Mouse (Mus musculus) large intestine, adult 2 months (tissue): ENCODE measurements around the gene Mvb12b. TPM values are rescaled to one million over a fixed set of nuclear protein-coding genes. Genes with fewer than 3 reads are reported as not detected.

Source experiments
- DNase-seq: peaks from one replicate; pipeline ENCODE4 v3.0.0-alpha.2; 2012; ENCODE audit warnings: low read depth, low spot score
- WGBS: fragments of 180-500 bp; shearing (Covaris S2); methylation state at CpG from one replicate; pipeline ENCODE4 v1.1.7; 2018; 5-methylcytosine and 5-hydroxymethylcytosine counted together
- polyA plus RNA-seq: library from polyadenylated mRNA; depleted of rRNA; stranded (reverse); fragments of >200 nt; gene quantifications from 2 replicates; pipeline ENCODE4 v1.2.3, GENCODE M21; 2012

Mvb12b gene
- polyA plus RNA-seq, 1 experiment, result 7.9 TPM

DNA sequence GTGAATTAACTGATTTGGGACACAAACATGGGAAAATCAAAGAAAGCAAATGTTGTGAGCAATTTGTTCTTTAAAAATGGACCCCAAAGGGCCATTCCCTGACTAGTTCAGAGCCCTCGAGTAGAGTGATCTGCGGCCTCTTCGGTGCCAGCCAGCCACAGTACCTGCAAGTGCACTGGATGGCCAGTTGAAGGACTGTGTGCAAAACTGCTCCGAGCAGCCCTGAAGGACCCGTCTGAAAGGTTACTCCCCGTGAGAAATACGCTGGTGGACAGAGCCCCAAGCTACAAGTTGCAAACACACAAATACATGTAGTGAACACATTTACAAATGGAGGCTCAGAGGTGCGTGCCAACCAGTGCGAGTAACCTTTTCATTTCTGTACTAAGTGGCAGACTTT, 98.0 kb downstream of the Mvb12b start:
- DNase-seq, result no peak
- WGBS, result 73% methylated on average over 9 of the region's 9 CpGs

DNA sequence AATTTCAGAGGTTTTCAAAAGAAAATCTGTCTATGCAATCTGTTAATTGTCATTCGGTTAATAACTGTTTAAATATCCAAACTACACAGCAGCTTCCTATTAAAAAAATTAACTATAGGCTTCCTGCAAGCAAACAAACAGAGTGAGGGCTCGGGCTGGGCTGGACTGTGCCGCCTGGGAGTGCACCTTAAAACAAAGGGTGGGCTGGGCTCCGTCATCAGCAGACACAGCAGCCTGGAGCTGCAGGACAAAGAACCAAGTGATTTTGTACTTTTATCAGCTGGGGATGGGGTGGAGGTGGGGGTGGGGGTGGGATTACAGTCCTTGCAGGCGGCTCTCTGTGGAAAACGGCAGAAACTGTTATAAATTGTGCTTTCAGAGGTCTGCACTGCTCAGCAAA, 98.5 kb downstream of the Mvb12b start:
- DNase-seq, result no peak

DNA sequence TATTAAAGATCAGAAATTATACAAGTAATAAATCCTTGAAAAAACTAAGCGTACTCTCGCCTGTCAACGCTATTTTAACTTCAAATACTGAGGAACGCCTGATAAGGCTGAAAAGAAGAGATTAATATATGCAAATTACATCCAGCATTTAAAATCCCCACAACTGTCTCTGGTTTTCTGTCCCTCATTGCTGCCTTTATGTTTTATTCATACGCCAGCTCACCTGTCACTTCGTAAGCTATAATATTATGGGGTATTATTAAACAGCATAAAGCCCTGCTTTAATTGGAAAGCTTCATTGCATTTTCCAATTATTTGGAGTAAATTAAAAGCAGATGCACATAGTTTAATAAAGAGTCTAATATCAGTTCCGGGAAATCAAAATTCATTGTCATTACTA, 98.9 kb downstream of the Mvb12b start:
- no peak for DNase-seq
- 94% methylated on average over 7 of the region's 7 CpGs for WGBS

More for the DNA sequence above, 98.5 kb downstream of the Mvb12b start:
- 61% methylated on average over 6 of the region's 6 CpGs for WGBS

DNA sequence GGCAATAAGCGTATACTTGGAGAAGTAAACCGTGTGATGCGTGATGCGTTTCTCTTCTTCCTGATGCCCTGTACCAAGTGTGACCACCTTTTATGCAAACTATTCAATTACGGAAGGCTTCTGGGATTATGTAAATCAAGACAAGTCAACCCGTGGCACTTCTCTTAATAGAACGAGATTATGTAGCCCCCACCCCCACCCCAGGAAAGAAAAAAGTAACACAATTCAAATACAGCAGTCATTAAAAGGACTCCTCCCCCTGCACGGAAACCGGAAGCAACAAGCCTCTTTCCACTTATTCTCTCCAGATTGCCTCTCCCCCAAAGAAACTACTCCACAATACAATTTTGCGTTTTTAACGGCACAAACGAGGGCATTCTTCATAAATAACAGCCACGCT, 99.6 kb downstream of the Mvb12b start:
- 79% methylated on average over 13 of the region's 13 CpGs for WGBS
- DNase-seq, result no peak

DNA sequence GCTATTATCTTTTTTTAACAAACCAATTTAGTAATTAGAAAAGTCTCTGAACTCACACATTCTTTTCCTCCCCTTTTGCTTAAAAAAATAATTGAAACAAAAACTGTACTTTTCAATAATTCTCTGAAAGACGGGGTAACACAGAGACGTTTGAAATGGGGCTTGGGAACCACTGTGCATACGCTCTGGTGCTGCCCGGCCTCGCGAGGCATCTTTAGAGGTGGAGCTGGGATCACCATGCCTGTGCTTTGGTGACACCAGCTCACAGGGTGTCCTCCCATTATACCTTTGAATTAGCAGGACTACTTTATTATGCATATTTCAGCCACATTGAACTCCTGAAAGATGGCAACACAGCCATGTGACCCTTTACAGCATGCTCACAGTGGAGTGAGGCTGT, 101.7 kb downstream of the Mvb12b start:
- no peak for DNase-seq
- 91% methylated on average over 6 of the region's 6 CpGs for WGBS

DNA sequence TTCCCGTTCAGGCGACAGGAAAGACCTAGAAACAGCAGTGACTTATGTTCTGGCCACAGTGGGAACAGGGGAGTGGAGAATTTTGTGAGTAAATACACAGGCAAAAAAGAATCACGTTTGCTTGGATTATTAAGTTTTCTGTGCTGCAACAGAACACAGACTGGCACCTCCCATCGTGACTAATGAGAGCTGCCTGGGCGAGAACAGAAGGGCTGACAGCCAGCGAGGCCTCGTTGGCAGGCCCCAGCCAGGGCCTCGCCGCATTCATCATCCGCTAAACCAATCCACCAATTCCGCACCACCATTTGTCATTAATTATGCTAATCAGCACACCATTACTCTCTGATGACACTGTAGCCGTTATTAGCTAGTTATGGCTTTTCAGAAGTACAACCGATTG, 102.2 kb downstream of the Mvb12b start:
- DNase-seq, result no peak
- WGBS, result 87% methylated on average over 13 of the region's 13 CpGs

DNA sequence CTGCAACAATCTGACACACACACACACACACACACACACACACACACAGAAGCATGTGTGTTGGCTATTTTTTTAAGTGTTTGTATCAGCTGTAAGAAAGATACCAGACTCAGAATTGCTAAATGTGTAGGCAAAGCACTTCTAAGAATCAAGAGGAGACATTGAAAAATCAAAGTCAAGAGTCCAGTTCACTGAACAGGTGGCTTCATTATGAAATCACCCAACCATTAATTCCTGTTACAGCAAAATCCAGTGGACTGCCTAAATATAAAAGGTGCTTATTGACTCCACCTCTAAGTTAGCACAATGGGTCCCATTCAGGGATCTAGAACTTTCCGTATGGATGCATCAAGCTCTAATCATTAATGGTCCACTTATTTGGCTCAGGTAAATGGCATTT, 103.0 kb downstream of the Mvb12b start:
- 84% methylated on average over 1 of the region's 1 CpGs for WGBS
- no peak for DNase-seq

DNA sequence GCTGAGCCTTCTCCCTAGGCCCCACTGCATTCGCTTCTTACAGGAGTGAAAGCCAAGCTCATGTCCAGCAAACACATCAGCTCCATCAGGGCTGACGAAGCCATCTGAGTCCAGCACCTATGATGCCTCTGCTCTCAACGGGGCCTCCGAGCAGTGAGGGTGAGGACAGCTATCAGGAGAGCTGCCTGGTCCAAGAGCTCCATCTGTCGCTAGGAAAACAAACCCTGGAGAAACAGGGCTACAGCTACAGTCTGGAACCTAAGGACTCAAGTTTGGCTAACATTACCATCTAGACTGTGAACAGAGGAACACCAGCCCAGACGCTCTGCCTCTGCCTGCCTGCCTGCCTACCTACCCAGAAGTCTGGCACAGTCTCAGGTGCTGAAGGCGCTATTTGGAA, 104.3 kb downstream of the Mvb12b start:
- 82% methylated on average over 7 of the region's 7 CpGs for WGBS
- no peak for DNase-seq

DNA sequence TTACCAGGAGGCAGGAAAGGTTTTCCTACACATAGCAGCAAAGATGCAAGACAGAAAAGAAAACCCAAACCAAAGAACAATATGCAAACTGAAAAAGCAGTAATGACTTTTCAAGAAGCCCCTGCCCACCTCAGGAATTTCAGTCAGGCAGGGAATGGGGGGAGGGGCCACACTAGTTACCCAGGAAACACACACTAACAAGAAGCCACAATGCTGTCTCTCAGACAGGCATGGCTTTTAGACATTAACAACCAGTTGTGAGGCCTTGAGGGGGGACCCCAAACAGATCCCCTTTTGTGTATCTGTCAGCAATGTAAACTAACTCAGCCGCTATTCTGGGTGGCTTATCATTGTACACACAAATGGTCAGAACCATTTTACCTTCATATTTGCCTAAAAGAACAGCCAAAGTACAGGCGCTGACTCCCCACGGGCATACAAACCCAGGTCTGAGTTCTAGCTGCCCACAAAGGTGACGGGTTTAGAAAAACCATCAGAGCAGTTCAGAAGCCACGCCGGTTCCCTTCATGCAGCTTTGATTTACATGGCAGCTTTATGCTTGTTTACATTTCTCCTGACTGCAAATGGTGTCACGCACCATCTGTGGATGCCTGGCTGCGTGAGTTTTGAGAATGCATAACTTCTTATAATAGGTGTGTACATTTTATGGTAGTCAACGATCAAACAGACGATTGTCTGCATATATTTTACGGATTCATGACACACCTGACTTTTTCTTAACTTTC, 105.9 kb downstream of the Mvb12b start:
- 24% methylated on average over 11 of the region's 11 CpGs for WGBS
- no peak for DNase-seq

DNA sequence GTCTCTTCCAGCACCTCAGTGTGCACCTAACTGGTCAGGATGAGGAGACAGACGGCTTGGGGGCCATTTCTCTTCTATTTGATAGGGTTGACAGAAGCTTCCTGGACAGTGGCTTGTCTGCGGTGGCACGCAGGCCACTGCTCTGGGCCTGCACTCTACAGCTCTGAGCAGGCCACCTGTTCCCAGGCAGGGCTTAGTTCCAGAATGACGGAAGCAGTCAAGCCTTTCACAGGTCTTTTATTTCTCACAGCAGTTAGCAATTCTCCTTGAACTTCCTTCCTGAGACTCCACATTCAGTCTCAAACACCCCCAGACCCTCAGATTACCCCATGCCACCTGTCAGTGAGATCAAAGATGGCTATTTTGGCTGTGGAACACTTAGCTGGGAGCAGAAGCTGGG, 109.3 kb downstream of the Mvb12b start:
- WGBS, result 96% methylated on average over 4 of the region's 4 CpGs
- DNase-seq, result no peak

DNA sequence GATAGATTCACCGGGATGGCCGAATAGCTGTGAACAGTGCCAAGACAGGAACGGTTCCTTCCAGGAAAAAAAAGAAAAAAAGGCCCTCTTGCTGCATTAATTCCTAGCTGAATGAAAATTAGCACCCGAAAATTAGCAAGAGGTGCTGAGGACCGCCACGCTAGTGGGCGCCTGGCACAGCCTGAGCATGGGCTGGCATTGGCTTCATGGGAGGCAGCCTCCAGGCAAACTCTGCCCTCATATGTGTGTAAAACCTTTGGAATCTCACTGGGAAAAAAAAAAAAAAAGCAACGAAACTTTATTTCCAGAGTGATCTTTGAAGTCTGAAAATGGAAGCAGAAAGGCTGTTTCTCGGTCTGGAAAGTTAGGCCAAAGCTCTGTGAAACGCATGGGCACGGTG, 110.7 kb downstream of the Mvb12b start:
- DNase-seq, result no peak
- WGBS, result 96% methylated on average over 11 of the region's 11 CpGs

DNA sequence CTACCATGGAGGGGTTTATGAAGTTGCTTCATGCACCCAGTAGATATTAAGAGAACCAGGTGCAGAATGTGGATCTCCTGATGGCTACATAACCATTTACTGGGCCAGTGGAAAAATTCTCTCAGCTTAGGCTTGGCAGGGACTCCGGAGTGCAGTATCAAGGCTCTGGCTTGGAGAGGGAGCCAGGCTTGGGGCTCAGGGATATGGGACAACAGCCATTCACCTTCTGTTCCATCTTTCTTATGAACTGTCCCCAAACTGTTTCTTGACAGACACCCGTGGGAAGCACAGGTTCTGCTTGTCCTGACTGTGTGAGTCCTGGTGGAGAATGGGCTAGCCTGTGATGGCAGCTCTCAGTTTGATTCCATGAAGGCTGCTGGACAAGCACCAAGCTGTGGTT, 112.9 kb downstream of the Mvb12b start:
- no peak for DNase-seq
- 85% methylated on average over 2 of the region's 2 CpGs for WGBS

DNA sequence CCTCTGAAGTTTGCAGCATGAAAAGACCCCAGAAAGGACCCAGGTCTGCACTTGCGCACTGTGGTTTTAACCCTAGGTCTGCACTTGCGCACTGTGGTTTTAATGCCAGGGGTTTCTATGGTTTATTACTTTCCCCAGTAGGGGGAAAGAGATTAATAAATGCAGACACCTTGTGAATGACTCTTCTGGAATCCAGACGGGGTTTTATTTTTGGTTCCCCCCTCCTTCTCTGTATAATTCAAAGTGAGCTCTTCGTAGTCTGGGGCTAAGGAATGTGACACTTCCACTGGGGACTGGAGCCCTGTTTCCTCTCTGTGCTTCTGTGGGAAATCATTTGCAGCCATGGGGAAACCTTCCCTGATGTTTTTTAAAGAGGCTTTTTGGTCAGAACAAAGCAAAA, 113.6 kb downstream of the Mvb12b start:
- no peak for DNase-seq
- whole genome bisulfite sequencing, result 72% methylated on average over 4 of the region's 4 CpGs

DNA sequence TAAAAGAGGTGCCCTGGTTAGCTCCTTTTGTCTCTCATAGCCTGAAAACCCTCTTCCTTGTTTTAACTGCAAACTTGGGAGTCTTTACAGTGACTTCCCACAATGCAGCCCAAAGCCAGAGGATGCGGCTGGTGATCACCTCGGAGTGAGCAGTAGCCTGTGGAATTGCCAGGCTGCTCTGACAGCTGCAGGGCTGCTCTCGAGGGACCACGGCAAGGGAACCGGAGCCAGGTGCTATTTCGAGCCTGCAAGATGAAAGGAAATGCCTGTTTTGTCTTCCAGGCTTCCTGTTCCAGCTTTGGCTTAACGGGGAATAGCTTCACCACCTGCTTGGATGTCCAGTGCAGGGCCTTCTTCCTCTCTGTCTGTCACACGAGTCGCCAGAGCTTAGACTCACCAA, 115.3 kb downstream of the Mvb12b start:
- 68% methylated on average over 9 of the region's 9 CpGs for WGBS
- DNase-seq, result no peak

DNA sequence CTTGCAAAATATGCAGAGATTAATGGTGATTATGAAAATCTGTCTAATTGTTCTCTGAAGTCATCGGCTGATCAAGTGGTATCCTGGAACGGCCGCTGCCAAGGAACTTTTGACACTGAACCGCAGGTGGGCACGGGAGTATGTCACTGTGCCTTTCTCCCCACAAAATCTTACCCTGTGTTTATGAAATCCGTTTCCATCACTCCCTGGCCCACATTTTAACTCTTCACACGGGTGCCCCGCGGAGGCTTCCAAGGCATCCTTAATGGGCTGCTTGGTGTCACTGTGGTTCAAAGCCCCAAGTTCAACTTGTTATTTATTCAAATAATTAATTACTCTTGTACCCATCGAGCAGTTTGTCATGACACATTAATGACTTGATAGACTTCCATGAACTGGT, 116.4 kb downstream of the Mvb12b start:
- DNase-seq, result no peak
- 90% methylated on average over 10 of the region's 10 CpGs for WGBS

DNA sequence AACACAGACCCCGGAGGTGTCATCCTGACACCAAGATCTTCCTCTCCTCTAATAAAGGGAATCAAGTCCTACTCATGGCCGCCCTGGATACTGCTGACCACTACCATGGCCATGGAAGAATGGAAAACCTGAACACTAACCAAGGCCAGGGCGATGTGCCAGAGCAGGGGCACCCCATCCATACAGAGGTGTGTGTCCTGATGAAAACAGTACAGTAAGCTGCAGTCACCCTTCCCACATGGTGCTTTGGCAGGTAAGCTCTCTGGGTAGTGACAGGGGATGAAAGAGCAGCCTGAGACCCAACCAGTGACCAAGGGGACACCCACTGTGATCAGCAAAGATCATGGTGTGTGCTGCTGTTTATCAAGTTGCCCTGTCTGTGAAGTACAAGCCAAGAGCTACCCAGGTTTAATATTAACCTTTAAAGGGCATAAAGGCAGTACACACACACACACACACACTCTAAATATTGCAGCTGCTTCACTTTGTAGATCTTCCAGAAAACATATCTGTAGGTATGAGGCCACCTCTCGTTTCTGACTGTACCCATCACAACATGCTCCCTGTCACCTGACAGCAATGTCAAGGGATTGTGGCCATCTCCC, 117.1 kb downstream of the Mvb12b start:
- no peak for DNase-seq
- 64% methylated on average over 4 of the region's 4 CpGs for WGBS

DNA sequence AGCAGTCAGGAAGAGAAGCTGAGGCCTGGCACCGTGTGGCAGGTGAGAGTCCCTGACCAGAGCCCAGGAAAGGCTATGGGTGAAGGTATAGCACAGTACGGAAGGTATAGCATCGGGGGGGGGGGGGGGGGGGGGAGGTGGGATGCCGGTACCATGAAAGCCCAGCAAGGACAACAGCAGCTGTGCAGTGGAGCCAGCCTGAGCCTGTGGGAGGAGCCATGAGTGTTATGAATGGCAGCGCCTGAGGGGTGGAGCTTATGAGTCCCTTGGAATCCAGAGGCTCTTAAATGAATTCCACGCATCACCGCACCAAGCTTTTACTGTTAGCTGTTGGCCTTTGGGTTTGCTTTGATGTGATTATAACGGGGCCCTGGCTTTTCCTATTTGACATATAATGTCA, 123.3 kb downstream of the Mvb12b start:
- WGBS, result 78% methylated on average over 8 of the region's 8 CpGs
- DNase-seq, result no peak

DNA sequence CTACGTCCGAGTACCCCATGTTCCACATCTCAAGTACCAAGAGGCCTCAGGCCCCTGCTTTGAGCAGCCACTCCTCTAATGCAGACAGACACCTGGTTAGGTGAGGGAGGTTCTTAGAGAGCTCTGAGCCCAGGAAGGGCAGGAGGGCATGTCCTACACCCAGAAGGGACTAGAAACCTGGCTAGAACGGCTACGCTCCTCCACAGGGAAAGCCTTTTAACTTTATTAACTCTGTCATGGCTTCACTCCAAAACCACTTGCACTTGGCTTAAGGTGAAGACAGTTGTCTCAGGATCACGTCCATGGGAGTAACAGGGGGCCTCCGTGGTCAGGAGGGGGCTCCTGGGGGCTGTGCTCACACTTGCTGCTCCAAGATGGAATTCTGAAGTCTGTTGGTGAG, 125.5 kb downstream of the Mvb12b start:
- no peak for DNase-seq
- WGBS, result 47% methylated on average over 6 of the region's 6 CpGs

DNA sequence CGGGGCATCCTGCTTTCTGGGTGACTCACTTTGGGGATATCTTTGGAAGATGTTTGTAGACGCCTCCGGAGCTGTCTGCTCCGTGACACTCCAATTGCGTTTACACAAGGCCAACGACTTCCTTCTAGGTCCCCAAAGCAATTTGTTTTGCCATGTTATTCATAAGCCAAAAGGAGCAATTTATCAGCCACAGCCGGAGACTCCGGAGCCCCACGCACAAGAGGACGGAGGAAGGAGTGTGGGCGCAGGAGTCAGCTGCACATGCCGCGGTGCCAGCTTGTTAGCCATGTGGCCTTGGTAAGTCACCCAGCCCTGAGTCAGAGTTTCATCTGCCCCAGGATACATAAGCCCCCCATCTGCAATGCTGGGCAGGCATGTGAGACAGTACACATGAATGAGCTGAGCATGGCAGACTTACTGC, 127.2 kb downstream of the Mvb12b start:
- no peak for DNase-seq
- WGBS, result 40% methylated on average over 13 of the region's 13 CpGs

DNA sequence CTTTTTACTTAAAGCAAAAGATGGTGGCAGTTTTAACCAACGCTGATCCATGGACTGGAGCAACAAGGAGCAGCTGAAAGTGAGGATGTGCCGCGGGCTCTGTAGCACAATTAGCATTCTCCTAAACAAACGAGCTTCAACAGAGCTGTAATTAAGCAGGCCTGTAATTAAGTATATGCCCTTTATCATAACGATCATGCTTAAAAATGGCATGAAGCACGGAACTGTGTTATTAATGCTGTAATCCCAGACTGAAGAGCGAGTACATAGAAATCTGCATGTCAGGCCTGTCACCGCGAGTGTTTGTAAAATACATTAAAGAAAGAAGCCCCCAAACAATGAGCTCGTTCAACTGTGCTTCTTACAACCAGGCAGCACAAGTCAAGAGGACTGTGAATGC, 128.3 kb downstream of the Mvb12b start:
- DNase-seq, result no peak
- WGBS, result 70% methylated on average over 10 of the region's 10 CpGs

DNA sequence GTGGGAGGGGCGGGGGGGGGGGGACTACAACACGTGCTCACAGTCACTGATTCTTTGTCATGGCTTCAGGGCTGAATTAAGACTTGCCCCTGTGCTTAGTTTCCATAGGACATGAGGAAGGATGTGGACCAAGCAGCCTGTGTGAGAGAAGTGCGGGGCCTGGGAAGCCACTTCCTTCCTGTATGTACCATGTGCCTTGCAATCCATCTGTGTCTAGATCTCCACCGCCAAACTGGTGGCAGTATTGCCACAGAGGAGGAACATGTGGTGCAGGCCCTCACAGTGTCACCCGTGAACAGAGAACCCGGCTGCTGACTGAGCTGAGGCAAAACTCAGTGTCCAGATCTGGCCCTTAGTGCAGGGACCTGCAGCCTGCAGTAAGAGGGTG, 132.1 kb downstream of the Mvb12b start:
- no peak for DNase-seq
- 79% methylated on average over 6 of the region's 6 CpGs for WGBS
